Comparison of ENCODE assay signal across 28 mouse cellular contexts in the genomic region with DNA sequence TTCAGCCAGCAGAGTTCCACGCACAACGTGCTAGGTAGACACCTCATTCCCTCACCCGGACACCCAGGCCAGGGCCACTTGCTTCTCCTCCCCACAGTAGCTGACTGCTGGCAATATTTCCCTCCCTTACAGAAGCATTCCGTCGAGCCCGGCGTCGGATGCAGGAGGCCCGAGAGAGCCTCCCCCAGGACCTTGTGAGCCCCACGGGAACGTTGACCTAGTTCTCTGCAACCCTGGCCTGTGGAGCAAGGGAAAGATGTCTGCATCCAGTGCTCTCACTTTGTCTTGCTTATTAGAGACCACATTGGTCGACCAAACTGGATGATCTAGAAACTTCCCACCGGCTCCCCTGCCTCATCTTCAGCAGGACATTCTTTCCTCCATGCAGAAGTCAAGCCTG. TPM values are rescaled to one million over a fixed set of nuclear protein-coding genes. Genes with fewer than 3 reads are reported as not detected.
DNase-seq lines count a peak whose midpoint lies in the region; ATAC-seq lines count a peak whose summit lies in the region.
"Had no signal": no experiment of that assay in that cellular context is flagged by ENCODE, and none has a peak within 500 bp of the region (broad histone marks: within the 10 kb centered on the region; RNA-seq: fewer than 3 reads in every experiment).

No protein-coding gene starts in this region.

- 95% methylated on average over 13 of the region's 13 CpGs for WGBS in forebrain, embryonic 11.5 days
- 93% methylated on average over 13 of the region's 13 CpGs for WGBS in forebrain, embryonic 14.5 days

- no peaks in the 10 kb centered on the region for H3K27me3 ChIP-seq in forebrain, embryonic 11.5 days (ENCODE audit: control insufficient read depth, insufficient read depth, low read length)
- no peaks in the 10 kb centered on the region for H3K27me3 ChIP-seq in forebrain, embryonic 14.5 days (replicated peaks; ENCODE audit: control insufficient read depth, insufficient read depth, low read length)
- H3K27me3 ChIP-seq: CH12.LX; embryonic facial prominence, embryonic 12.5 days; forebrain, embryonic 12.5 days; forebrain, embryonic 15.5 days had no signal

- H3K4me3 ChIP-seq in forebrain, embryonic 11.5 days (ENCODE audit: low read depth, low read length): no peak overlapping the region
- no peak overlapping the region for H3K4me3 ChIP-seq in forebrain, embryonic 14.5 days (ENCODE audit: low read depth, low read length)
- H3K4me3 ChIP-seq: embryonic facial prominence, embryonic 10.5 days; embryonic facial prominence, embryonic 12.5 days; forebrain, embryonic 12.5 days; forebrain, embryonic 15.5 days had no signal

- H3K36me3 ChIP-seq in forebrain, embryonic 11.5 days (ENCODE audit: control insufficient read depth, insufficient read depth, low read length): no peaks in the 10 kb centered on the region; the same call in 1 of the 2 replicates
- peaks cover 26% of the 10 kb centered on the region for H3K36me3 ChIP-seq in forebrain, embryonic 14.5 days (ENCODE audit: control insufficient read depth, insufficient read depth, low read length)

- H3K4me2 ChIP-seq in forebrain, embryonic 11.5 days (ENCODE audit: low read depth, low read length, severe bottlenecking): no peak overlapping the region
- H3K4me2 ChIP-seq in forebrain, embryonic 14.5 days (ENCODE audit: low read length): no peak overlapping the region
- H3K4me2 ChIP-seq: embryonic facial prominence, embryonic 12.5 days; forebrain, embryonic 12.5 days; forebrain, embryonic 15.5 days had no signal

- no peak overlapping the region for H3K27ac ChIP-seq in forebrain, embryonic 11.5 days (ENCODE audit: low read depth, low read length)
- H3K27ac ChIP-seq in forebrain, embryonic 14.5 days (ENCODE audit: low read depth, low read length): no peak overlapping the region
- H3K27ac ChIP-seq: embryonic facial prominence, embryonic 10.5 days; embryonic facial prominence, embryonic 12.5 days; forebrain, embryonic 12.5 days; forebrain, embryonic 15.5 days had no signal

- no peaks in the 10 kb centered on the region for H3K4me1 ChIP-seq in forebrain, embryonic 11.5 days (replicated peaks; ENCODE audit: control insufficient read depth, insufficient read depth, low read length)
- H3K4me1 ChIP-seq in forebrain, embryonic 14.5 days (ENCODE audit: control insufficient read depth, insufficient read depth, low read length): no peaks in the 10 kb centered on the region
- H3K4me1 ChIP-seq: embryonic facial prominence, embryonic 12.5 days; forebrain, embryonic 12.5 days; forebrain, embryonic 15.5 days had no signal

- intact Hi-C loops in heart, postnatal 14 days (cut with DNase I): no loop called here
- intact Hi-C loops in heart, postnatal 25 days (cut with DNase I): no loop called here

- ATAC-seq in forebrain, embryonic 11.5 days (replicated peaks; ENCODE audit: low FRiP score): no peak
- ATAC-seq in forebrain, embryonic 14.5 days: no peak
- ATAC-seq: activated CD4-positive, CD25-positive, alpha-beta regulatory T cell, adult 4 months; CD4-positive, CD25-positive, alpha-beta regulatory T cell, adult 4 months; forebrain, embryonic 15.5 days; forebrain, postnatal 0 days; Patski had no signal

- peak; percentile 30 for DNase-seq in adrenal gland, postnatal 10 days
- DNase-seq in adrenal gland, postnatal 4 days (ENCODE audit: low spot score in 2 of 2): no peak
- peak; percentile 34 for DNase-seq in forebrain, embryonic 11.5 days (ENCODE audit: low spot score)
- no peak for DNase-seq in forebrain, embryonic 14.5 days (ENCODE audit: low spot score)
- peak; percentile 11 to 36 for DNase-seq in heart, adult 18-20 months
- no peak for DNase-seq in heart, postnatal 4 days
- peak; percentile 16 to 25 for DNase-seq in heart, postnatal 14 days
- no peak for DNase-seq in heart, postnatal 25 days (ENCODE audit: low spot score)
- DNase-seq: adrenal gland, adult 8-10 months; B cell, adult 2 months; cerebellum, adult 11-12 months; cerebellum, adult 2 months; cerebellum, adult 9-10 months; cerebellum, postnatal 10 days; cerebellum, postnatal 25 days; forebrain, postnatal 0 days had no signal

- no peak overlapping the region for H3K9ac ChIP-seq in forebrain, embryonic 11.5 days (ENCODE audit: low read length)
- H3K9ac ChIP-seq in forebrain, embryonic 14.5 days (ENCODE audit: low read length): no peak overlapping the region
- H3K9ac ChIP-seq: embryonic facial prominence, embryonic 12.5 days; forebrain, embryonic 12.5 days; forebrain, embryonic 15.5 days; forebrain, postnatal 0 days had no signal

- no peaks in the 10 kb centered on the region for H3K9me3 ChIP-seq in forebrain, embryonic 11.5 days (ENCODE audit: control insufficient read depth, low read length)
- no peaks in the 10 kb centered on the region for H3K9me3 ChIP-seq in forebrain, embryonic 14.5 days (replicated peaks; ENCODE audit: control insufficient read depth, low read length)
- H3K9me3 ChIP-seq: embryonic facial prominence, embryonic 10.5 days; embryonic facial prominence, embryonic 12.5 days; forebrain, embryonic 12.5 days; forebrain, embryonic 15.5 days; G1E had no signal

RNA-seq across cellular contexts. Expression of gene Mks1, which starts 9.8 kb away (rescaled TPM):
- 10 to 100 TPM in 1 of 2 experiments, 1 to 10 TPM in 1; 9.1 to 12.8 TPM for total RNA-seq in adrenal gland, postnatal 10 days (2021)
- 10 to 100 TPM; 22.3 to 22.5 TPM for total RNA-seq in adrenal gland, postnatal 4 days (2021)
- 15.6 and 17.2 TPM in 2 replicates for polyA plus RNA-seq in forebrain, embryonic 11.5 days (2014; fragmentation: Nextera tagmentation; extraction: Ambion mirVana)
- 9.1 and 10.4 TPM in 2 replicates for polyA plus RNA-seq in forebrain, embryonic 14.5 days (2014; fragmentation: Nextera tagmentation; extraction: Ambion mirVana)
- 1 to 10 TPM; 2.2 to 3.8 TPM for total RNA-seq in heart, adult 18-20 months (2021)
- total RNA-seq in heart, postnatal 4 days (2021): 1 to 10 TPM; 5.6 to 5.7 TPM
- total RNA-seq in heart, postnatal 14 days (2021): 1 to 10 TPM; 2.1 to 2.9 TPM
- 1 to 10 TPM; 2.5 to 3.1 TPM for total RNA-seq in heart, postnatal 25 days (2021)

RNA-seq across cellular contexts. Expression of gene Epx, which starts 12.5 kb away (rescaled TPM):
- 1 to 10 TPM in 1 of 2 experiments, under 1 TPM in 1; 0.87 to 1.5 TPM for total RNA-seq in adrenal gland, postnatal 10 days (2021)
- total RNA-seq in adrenal gland, postnatal 4 days (2021): under 1 TPM; 0.45 to 0.99 TPM
- 0.07 TPM in 1 of 2 replicates, not detected in the other for polyA plus RNA-seq in forebrain, embryonic 11.5 days (2014; fragmentation: Nextera tagmentation; extraction: Ambion mirVana)
- polyA plus RNA-seq in forebrain, embryonic 14.5 days (2014; fragmentation: Nextera tagmentation; extraction: Ambion mirVana): 0.11 and 0.19 TPM in 2 replicates
- total RNA-seq in heart, adult 18-20 months (2021): not detected
- total RNA-seq in heart, postnatal 4 days (2021): not detected
- total RNA-seq in heart, postnatal 14 days (2021): not detected
- not detected for total RNA-seq in heart, postnatal 25 days (2021)
- total RNA-seq: adrenal gland, adult 18-20 months; adrenal gland, adult 8-10 months; CH12.LX; G1E had no signal
- polyA plus RNA-seq: activated CD4-positive, CD25-positive, alpha-beta regulatory T cell, adult 4 months; CD4-positive, CD25-positive, alpha-beta regulatory T cell, adult 4 months; embryonic facial prominence, embryonic 10.5 days; embryonic facial prominence, embryonic 12.5 days; embryonic facial prominence, embryonic 14.5 days; G1E; Patski had no signal

RNA-seq across cellular contexts. Expression of gene Olfr462, which starts 29.3 kb away (rescaled TPM):
- not detected for total RNA-seq in adrenal gland, postnatal 10 days (2021)
- total RNA-seq in adrenal gland, postnatal 4 days (2021): not detected
- not detected in 2 replicates for polyA plus RNA-seq in forebrain, embryonic 11.5 days (2014; fragmentation: Nextera tagmentation; extraction: Ambion mirVana)
- not detected in 2 replicates for polyA plus RNA-seq in forebrain, embryonic 14.5 days (2014; fragmentation: Nextera tagmentation; extraction: Ambion mirVana)
- not detected for total RNA-seq in heart, adult 18-20 months (2021)
- total RNA-seq in heart, postnatal 4 days (2021): not detected
- not detected for total RNA-seq in heart, postnatal 14 days (2021)
- not detected for total RNA-seq in heart, postnatal 25 days (2021)
- total RNA-seq: adrenal gland, adult 18-20 months; adrenal gland, adult 8-10 months; forebrain, postnatal 0 days had no signal
- polyA plus RNA-seq: activated CD4-positive, CD25-positive, alpha-beta regulatory T cell, adult 4 months; CD4-positive, CD25-positive, alpha-beta regulatory T cell, adult 4 months; cerebellum, adult 2 months; cortical plate, adult 2 months; embryonic facial prominence, embryonic 10.5 days; embryonic facial prominence, embryonic 12.5 days; embryonic facial prominence, embryonic 14.5 days; forebrain, embryonic 12.5 days; forebrain, embryonic 15.5 days; forebrain, postnatal 0 days; G1E; Patski had no signal

RNA-seq across cellular contexts. Expression of gene Olfr463, which starts 34.4 kb away (rescaled TPM):
- total RNA-seq in adrenal gland, postnatal 10 days (2021): not detected
- not detected for total RNA-seq in adrenal gland, postnatal 4 days (2021)
- not detected in 2 replicates for polyA plus RNA-seq in forebrain, embryonic 11.5 days (2014; fragmentation: Nextera tagmentation; extraction: Ambion mirVana)
- not detected in 2 replicates for polyA plus RNA-seq in forebrain, embryonic 14.5 days (2014; fragmentation: Nextera tagmentation; extraction: Ambion mirVana)
- total RNA-seq in heart, adult 18-20 months (2021): not detected
- total RNA-seq in heart, postnatal 4 days (2021): not detected
- not detected for total RNA-seq in heart, postnatal 14 days (2021)
- not detected for total RNA-seq in heart, postnatal 25 days (2021)
- total RNA-seq: adrenal gland, adult 18-20 months; adrenal gland, adult 8-10 months; CH12.LX; forebrain, postnatal 0 days; G1E had no signal
- polyA plus RNA-seq: activated CD4-positive, CD25-positive, alpha-beta regulatory T cell, adult 4 months; CD4-positive, CD25-positive, alpha-beta regulatory T cell, adult 4 months; cerebellum, adult 2 months; cortical plate, adult 2 months; embryonic facial prominence, embryonic 10.5 days; embryonic facial prominence, embryonic 12.5 days; embryonic facial prominence, embryonic 14.5 days; forebrain, embryonic 12.5 days; forebrain, embryonic 15.5 days; forebrain, postnatal 0 days; G1E; Patski had no signal

RNA-seq across cellular contexts. Expression of gene Lpo, which starts 34.7 kb away (rescaled TPM):
- not detected for total RNA-seq in adrenal gland, postnatal 10 days (2021)
- not detected for total RNA-seq in adrenal gland, postnatal 4 days (2021)
- polyA plus RNA-seq in forebrain, embryonic 11.5 days (2014; fragmentation: Nextera tagmentation; extraction: Ambion mirVana): 0.28 and 1.0 TPM in 2 replicates
- 0.53 and 0.62 TPM in 2 replicates for polyA plus RNA-seq in forebrain, embryonic 14.5 days (2014; fragmentation: Nextera tagmentation; extraction: Ambion mirVana)
- not detected for total RNA-seq in heart, adult 18-20 months (2021)
- total RNA-seq in heart, postnatal 4 days (2021): not detected
- total RNA-seq in heart, postnatal 14 days (2021): under 1 TPM in 1 of 2 experiments, not detected in 1; 0.22 TPM
- not detected for total RNA-seq in heart, postnatal 25 days (2021)
- total RNA-seq: adrenal gland, adult 18-20 months; adrenal gland, adult 8-10 months; CH12.LX; G1E had no signal
- polyA plus RNA-seq: activated CD4-positive, CD25-positive, alpha-beta regulatory T cell, adult 4 months; CD4-positive, CD25-positive, alpha-beta regulatory T cell, adult 4 months; G1E; Patski had no signal

Comparison
In these comparisons a context has a peak if more than half of its experiments do, and no peak if none do; other contexts are left out.
1. DNase-seq: peak in adrenal gland, postnatal 10 days (single experiment), forebrain, embryonic 11.5 days (single experiment), heart, adult 18-20 months (2 of 2) and heart, postnatal 14 days (2 of 2); none in adrenal gland, postnatal 4 days (0 of 2), forebrain, embryonic 14.5 days (single experiment), heart, postnatal 4 days (single experiment) and heart, postnatal 25 days (single experiment).